Mouse (Mus musculus) activated CD4-positive, CD25-positive, alpha-beta regulatory T cell (primary cell): ENCODE data around the gene Higd1a. TPM values are rescaled to one million over a fixed set of nuclear protein-coding genes. Genes with fewer than 3 reads are reported as not detected.

Experiments
- polyA plus RNA-seq, 2 experiments: library from polyadenylated mRNA; unstranded; fragments of 100-300 nt; shearing (Covaris generic); gene quantifications; one replicate each; pipeline ENCODE4 v1.2.1; 2017

The Higd1a gene
- polyA plus RNA-seq: 100 to 1,000 TPM; 101 to 111 TPM

DNA sequence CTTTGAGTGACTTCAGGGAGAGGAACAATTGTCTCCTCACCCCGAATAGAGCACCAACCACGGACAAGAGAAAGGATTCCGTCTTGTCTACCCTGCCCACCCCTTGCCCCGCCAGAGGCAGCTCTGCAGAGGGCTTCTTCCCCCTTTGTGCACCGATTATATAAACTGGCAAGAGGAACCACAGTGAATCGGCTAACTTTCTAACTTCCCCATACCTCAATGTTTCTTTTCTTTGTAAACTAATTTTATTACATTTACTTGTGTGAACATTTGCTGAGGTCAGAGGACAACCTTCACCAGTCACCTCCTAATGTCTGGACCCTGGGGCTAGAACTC, at the start of gene Higd1a:
TSS of gene Higd1a (minus strand) at position 210 of the 336 bp plus-strand sequence.

DNA sequence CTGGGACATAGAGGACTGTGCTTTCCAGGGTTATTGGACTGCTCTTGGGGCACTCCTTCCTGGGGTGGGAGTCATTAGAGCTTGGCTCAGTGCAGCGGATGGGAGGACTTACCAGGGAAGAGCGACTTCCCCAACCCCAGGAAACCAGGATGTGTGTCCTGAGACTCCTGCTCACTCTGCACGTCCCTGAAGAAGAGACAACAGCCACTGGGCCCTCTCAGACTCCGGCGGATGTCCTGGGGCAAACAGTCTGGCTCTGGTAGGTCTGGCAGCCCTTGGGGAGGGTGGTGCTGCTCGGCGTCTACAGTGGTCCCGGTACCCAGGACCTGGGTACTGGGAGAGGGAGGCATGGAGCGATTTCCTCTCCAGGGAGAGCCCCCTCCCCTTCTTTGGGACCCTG, 40.1 kb upstream of the Higd1a start, which contains the start of gene Ackr2:
TSS of gene Ackr2 (plus strand) at position 111 of the 400 bp plus-strand sequence.

DNA sequence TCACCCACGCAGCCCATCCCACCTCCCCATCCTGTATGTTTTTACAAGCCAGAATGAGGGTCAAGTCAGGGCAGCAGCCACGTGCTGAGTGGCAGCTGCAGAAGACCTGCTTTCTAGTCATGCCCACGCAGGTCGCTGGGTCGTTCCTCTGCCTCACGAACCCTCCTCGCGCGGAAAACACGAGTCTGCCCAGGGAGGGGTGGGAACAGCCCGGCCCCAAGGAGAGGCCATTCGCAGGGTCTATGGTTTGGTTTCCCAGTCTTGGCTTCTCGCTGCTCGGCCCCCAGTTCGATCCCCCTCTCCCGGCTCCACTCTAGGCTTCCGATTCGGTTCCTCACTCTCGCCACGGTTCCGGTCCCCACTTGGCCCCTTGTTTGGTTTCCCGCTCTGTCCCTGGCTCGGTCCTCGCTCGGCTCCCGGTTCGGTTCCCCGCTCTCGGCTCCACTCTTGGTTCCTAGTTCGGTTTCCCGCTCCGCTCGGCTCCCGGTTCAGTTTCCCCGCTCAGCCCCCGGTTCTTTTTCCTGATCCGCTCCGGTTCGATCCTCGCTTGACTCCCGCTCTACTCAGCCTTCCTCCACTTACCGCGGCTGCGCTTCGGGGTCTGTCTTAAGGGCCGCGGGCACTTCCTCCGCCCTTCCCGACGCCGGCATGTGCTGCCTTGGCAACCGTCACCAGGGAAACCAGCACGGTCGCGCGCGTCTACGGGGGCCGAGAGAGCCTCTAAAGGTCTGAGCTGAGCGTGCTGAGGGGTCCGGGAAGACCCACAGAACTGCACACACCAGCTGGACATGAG, 19.1 kb downstream of the Higd1a start, which contains the start of gene Ccdc13:
TSS of gene Ccdc13 (minus strand) at position 633 of the 793 bp plus-strand sequence.

Other genes starting within 250 kb of the Higd1a start
- gene Lyzl4, start 216.3 kb downstream of the Higd1a start, polyA plus RNA-seq: not detected
- gene Vipr1, start 215.6 kb downstream of the Higd1a start, polyA plus RNA-seq: 10 to 100 TPM in 1 of 2 experiments, 1 to 10 TPM in 1; 4.6 to 17.7 TPM
- gene Sec22c, start 152.9 kb downstream of the Higd1a start, polyA plus RNA-seq: 10 to 100 TPM; 18.9 to 27.5 TPM
- 10 to 100 TPM; 25.5 to 30.2 TPM for gene Ss18l2, start 148.0 kb downstream of the Higd1a start, polyA plus RNA-seq
- gene Nktr, start 139.2 kb downstream of the Higd1a start, polyA plus RNA-seq: 100 to 1,000 TPM; 110 to 125 TPM
- gene Zfp651, start 99.0 kb downstream of the Higd1a start, polyA plus RNA-seq: under 1 TPM; 0.51 to 0.54 TPM
- gene Klhl40, start 80.8 kb downstream of the Higd1a start, polyA plus RNA-seq: not detected
- gene Hhatl, start 65.9 kb downstream of the Higd1a start, polyA plus RNA-seq: under 1 TPM in 1 of 2 experiments, not detected in 1; 0.86 TPM
- under 1 TPM in 1 of 2 experiments, not detected in 1; 0.27 TPM for gene Ccdc13, start 18.9 kb downstream of the Higd1a start, polyA plus RNA-seq
- gene Ackr2, start 40.0 kb upstream of the Higd1a start, polyA plus RNA-seq: not detected
- under 1 TPM in 1 of 2 experiments, not detected in 1; 0.26 TPM for gene Cyp8b1, start 57.9 kb upstream of the Higd1a start, polyA plus RNA-seq
- under 1 TPM in 1 of 2 experiments, not detected in 1; 0.47 TPM for gene Fam198a, start 92.6 kb upstream of the Higd1a start, polyA plus RNA-seq
- gene Pomgnt2, start 138.7 kb upstream of the Higd1a start, polyA plus RNA-seq: not detected